ENCODE assay signal across 11 mouse cellular contexts in genomic region chr3:58517258-58517657, GRCm38 (mm10). TPM values are rescaled to one million over a fixed set of nuclear protein-coding genes. Genes with fewer than 3 reads are reported as not detected.
DNase-seq lines count a peak whose midpoint lies in the region; ATAC-seq lines count a peak whose summit lies in the region.
"Had no signal": no experiment of that assay in that cellular context is flagged by ENCODE, and none has a peak within 500 bp of the region (broad histone marks: within the 10 kb centered on the region; RNA-seq: fewer than 3 reads in every experiment).

No protein-coding gene starts in this region.

- DNase-seq in 416B (ENCODE audit: low read depth) = peak; percentile 59
- DNase-seq in B cell, adult 2 months = peak; percentile 84 to 86
- peak; percentile 79 for DNase-seq in induced T-regulatory cell, adult 2 months (ENCODE audit: low read depth)
- DNase-seq in gastrocnemius, adult 8-10 months (ENCODE audit: low spot score in 2 of 2) = no peak
- DNase-seq: adrenal gland, postnatal 36 days; cerebellum, adult 11-12 months; kidney, adult 8-10 months; liver, embryonic 13.5 days had no signal

- ATAC-seq in neutrophil, adult 5-6 weeks (ENCODE audit: extremely low read depth, insufficient number of reproducible peaks, low FRiP score, poor library complexity, severe bottlenecking) = peak; percentile 79
- ATAC-seq in megakaryocyte-erythroid progenitor cell, adult 5-6 weeks (replicated peaks; ENCODE audit: low FRiP score, low TSS enrichment, poor library complexity, severe bottlenecking) = no peak
- ATAC-seq in erythroid progenitor cell, adult 5-6 weeks (replicated peaks; ENCODE audit: low FRiP score, poor library complexity, severe bottlenecking) = no peak

RNA-seq across cellular contexts. Expression of gene Eif2a, which starts 8.4 kb away (rescaled TPM):
- 33.6 and 43.1 TPM in 2 replicates for total RNA-seq in neutrophil, adult 5-6 weeks (2017)
- total RNA-seq in megakaryocyte-erythroid progenitor cell, adult 5-6 weeks (2014; fragmentation: Nextera tagmentation) = 123 and 132 TPM in 2 replicates
- total RNA-seq in megakaryocyte-erythroid progenitor cell, adult 5-6 weeks (2017) = 149 and 153 TPM in 2 replicates
- total RNA-seq in erythroid progenitor cell, adult 5-6 weeks (2015; ENCODE audit: low replicate concordance) = 52.8 and 54.1 TPM in 2 replicates
- 24.0 and 32.2 TPM in 2 replicates for total RNA-seq in erythroid progenitor cell, adult 5-6 weeks (2017; ENCODE audit: low replicate concordance)
- 10 to 100 TPM; 39.4 to 49.8 (median 47.2) TPM for total RNA-seq in gastrocnemius, adult 8-10 months (2022)

RNA-seq across cellular contexts. Expression of gene Serp1, which starts 8.4 kb away (rescaled TPM):
- 375 and 392 TPM in 2 replicates for total RNA-seq in neutrophil, adult 5-6 weeks (2017)
- total RNA-seq in megakaryocyte-erythroid progenitor cell, adult 5-6 weeks (2014; fragmentation: Nextera tagmentation) = 38.0 and 40.2 TPM in 2 replicates
- 64.6 and 71.3 TPM in 2 replicates for total RNA-seq in megakaryocyte-erythroid progenitor cell, adult 5-6 weeks (2017)
- total RNA-seq in erythroid progenitor cell, adult 5-6 weeks (2015; ENCODE audit: low replicate concordance) = 39.3 and 40.7 TPM in 2 replicates
- total RNA-seq in erythroid progenitor cell, adult 5-6 weeks (2017; ENCODE audit: low replicate concordance) = 30.8 and 32.4 TPM in 2 replicates
- 1 to 10 TPM; 5.3 to 7.7 (median 6.6) TPM for total RNA-seq in gastrocnemius, adult 8-10 months (2022)

RNA-seq across cellular contexts. Expression of gene Selenot, which starts 59.2 kb away (rescaled TPM):
- 190 and 211 TPM in 2 replicates for total RNA-seq in neutrophil, adult 5-6 weeks (2017)
- 82.6 and 95.9 TPM in 2 replicates for total RNA-seq in megakaryocyte-erythroid progenitor cell, adult 5-6 weeks (2014; fragmentation: Nextera tagmentation)
- total RNA-seq in megakaryocyte-erythroid progenitor cell, adult 5-6 weeks (2017) = 183 and 186 TPM in 2 replicates
- total RNA-seq in erythroid progenitor cell, adult 5-6 weeks (2015; ENCODE audit: low replicate concordance) = 47.9 and 98.9 TPM in 2 replicates
- total RNA-seq in erythroid progenitor cell, adult 5-6 weeks (2017; ENCODE audit: low replicate concordance) = 60.7 and 108 TPM in 2 replicates
- total RNA-seq in gastrocnemius, adult 8-10 months (2022) = 100 to 1,000 TPM; 121 to 128 (median 126) TPM

Comparison
In these comparisons a context has a peak if more than half of its experiments do, and no peak if none do; other contexts are left out.
1. DNase-seq: peak in 416B (single experiment), B cell, adult 2 months (2 of 2) and induced T-regulatory cell, adult 2 months (single experiment); none in gastrocnemius, adult 8-10 months (0 of 2).